Mouse (Mus musculus): ENCODE results near the gene Ube2l3. TPM values are rescaled to one million over a fixed set of nuclear protein-coding genes. Genes with fewer than 3 reads are reported as not detected.

Gene Ube2l3
- polyA plus RNA-seq, 1 experiment from 2014 or later, result 399 TPM

MicroRNAs encoded within 50 kb of the gene (microRNA counts, 519-probe panel; counts per million panel counts)
- microRNA mmu-miR-130b, result 6,686 counts per million, percentile 91 among the panel's probes with 10 or more counts
- microRNA mmu-miR-301b, result 3,930 counts per million, percentile 27 among the panel's probes with 10 or more counts

Small RNAs within 50 kb of the gene (microRNA-seq; reads per million reads assigned to microRNA genes)
- gene Mir130b (ENCODE audit: insufficient number of aligned reads) (10,323 reads per million, percentile 92 among the genes with 10 or more reads in this experiment), gene Mir301b (ENCODE audit: insufficient number of aligned reads) (297 reads per million, percentile 50 among the genes with 10 or more reads in this experiment)

Other genes starting within 250 kb of the Ube2l3 start
- 197 and 202 TPM in 2 replicates for gene Mapk1, start 219.3 kb downstream of the Ube2l3 start, polyA plus RNA-seq (2014; fragmentation: Nextera tagmentation; extraction: Ambion mirVana)
- 119 and 130 TPM in 2 replicates for gene Ypel1, start 133.0 kb downstream of the Ube2l3 start, polyA plus RNA-seq (2014; fragmentation: Nextera tagmentation; extraction: Ambion mirVana)
- gene Ppil2, start 91.4 kb downstream of the Ube2l3 start, polyA plus RNA-seq (2014; fragmentation: Nextera tagmentation; extraction: Ambion mirVana), result 153 and 156 TPM in 2 replicates
- 104 and 111 TPM in 2 replicates for gene 2610318N02Rik, start 77.5 kb downstream of the Ube2l3 start, polyA plus RNA-seq (2014; fragmentation: Nextera tagmentation; extraction: Ambion mirVana)
- gene Sdf2l1, start 70.3 kb downstream of the Ube2l3 start, polyA plus RNA-seq (2014; fragmentation: Nextera tagmentation; extraction: Ambion mirVana), result 64.9 and 68.4 TPM in 2 replicates
- 5.7 and 6.0 TPM in 2 replicates for gene Ydjc, start 58.0 kb downstream of the Ube2l3 start, polyA plus RNA-seq (2014; fragmentation: Nextera tagmentation; extraction: Ambion mirVana)
- 0.61 and 0.97 TPM in 2 replicates for gene Ccdc116, start 55.4 kb downstream of the Ube2l3 start, polyA plus RNA-seq (2014; fragmentation: Nextera tagmentation; extraction: Ambion mirVana)
- gene Rimbp3, start 6.0 kb upstream of the Ube2l3 start, polyA plus RNA-seq (2014; fragmentation: Nextera tagmentation; extraction: Ambion mirVana), result 1.6 and 1.9 TPM in 2 replicates
- 10.7 and 11.3 TPM in 2 replicates for gene Hic2, start 30.9 kb upstream of the Ube2l3 start, polyA plus RNA-seq (2014; fragmentation: Nextera tagmentation; extraction: Ambion mirVana)
- gene Tmem191c, start 73.4 kb upstream of the Ube2l3 start, polyA plus RNA-seq (2014; fragmentation: Nextera tagmentation; extraction: Ambion mirVana), result 7.7 and 10.5 TPM in 2 replicates
- gene Serpind1, start 128.7 kb upstream of the Ube2l3 start, polyA plus RNA-seq (2014; fragmentation: Nextera tagmentation; extraction: Ambion mirVana), result 0.20 and 0.48 TPM in 2 replicates
- 6.7 and 6.9 TPM in 2 replicates for gene Snap29, start 203.3 kb upstream of the Ube2l3 start, polyA plus RNA-seq (2014; fragmentation: Nextera tagmentation; extraction: Ambion mirVana)
- 49.3 and 54.3 TPM in 2 replicates for gene Pi4ka, start 203.7 kb upstream of the Ube2l3 start, polyA plus RNA-seq (2014; fragmentation: Nextera tagmentation; extraction: Ambion mirVana)
- 96.7 and 102 TPM in 2 replicates for gene Crkl, start 249.3 kb upstream of the Ube2l3 start, polyA plus RNA-seq (2014; fragmentation: Nextera tagmentation; extraction: Ambion mirVana)